Mouse (Mus musculus) layer of hippocampus, adult 18-20 months (tissue): ENCODE measurements around the gene Pgpep1l. TPM values are rescaled to one million over a fixed set of nuclear protein-coding genes. Genes with fewer than 3 reads are reported as not detected.

Source experiments
- DNase-seq, 2 experiments: peaks; one replicate each; pipeline ENCODE4 v3.0.0; 2022; ENCODE audit warnings: low spot score in 2 of 2
- total RNA-seq, 2 experiments: library from RNA; stranded (reverse); gene quantifications; 2 replicates each; pipeline ENCODE4 v1.2.3; 2021

Gene Pgpep1l
- total RNA-seq, 2 experiments from 2014 or later = 3.3 to 4.2 TPM

- peak; percentile 17 for DNase-seq
Measured at GRCm38 (mm10) chr7:68263346-68264027, 546 bp downstream of the Pgpep1l start.

- DNase-seq = no peak
Measured at GRCm38 (mm10) chr7:68262612-68263200, 1.3 kb downstream of the Pgpep1l start.

GRCm38 (mm10) chr7:68259523-68260081 lies 4.4 kb downstream of the Pgpep1l start:
- no peak for DNase-seq

- no peak for DNase-seq
Measured at GRCm38 (mm10) chr7:68258326-68259150, 5.5 kb downstream of the Pgpep1l start.

- no peak for DNase-seq
Measured at GRCm38 (mm10) chr7:68257767-68258166, 6.3 kb downstream of the Pgpep1l start.

GRCm38 (mm10) chr7:68250902-68251301 lies 13.1 kb downstream of the Pgpep1l start:
- DNase-seq = no peak

- DNase-seq = no peak
Measured at GRCm38 (mm10) chr7:68250411-68250810, 13.6 kb downstream of the Pgpep1l start.

GRCm38 (mm10) chr7:68246249-68246648 lies 17.8 kb downstream of the Pgpep1l start:
- DNase-seq = no peak

GRCm38 (mm10) chr7:68245681-68246080 lies 18.4 kb downstream of the Pgpep1l start:
- DNase-seq = no peak

- DNase-seq = no peak
Measured at GRCm38 (mm10) chr7:68241205-68241604, 22.8 kb downstream of the Pgpep1l start.

- no peak for DNase-seq
Measured at GRCm38 (mm10) chr7:68239220-68239827, 24.7 kb downstream of the Pgpep1l start.

GRCm38 (mm10) chr7:68236817-68237216 lies 27.2 kb downstream of the Pgpep1l start:
- no peak for DNase-seq

- DNase-seq = peak in 1 of 2 experiments; percentile 16
Measured at GRCm38 (mm10) chr7:68233619-68234223, 30.3 kb downstream of the Pgpep1l start.

GRCm38 (mm10) chr7:68232521-68232920 lies 31.5 kb downstream of the Pgpep1l start:
- DNase-seq = no peak

- DNase-seq = peak in 1 of 2 experiments; percentile 41
Measured at GRCm38 (mm10) chr7:68230831-68231230, 33.2 kb downstream of the Pgpep1l start.

GRCm38 (mm10) chr7:68228491-68228890 lies 35.5 kb downstream of the Pgpep1l start:
- DNase-seq = no peak

- DNase-seq = no peak
Measured at GRCm38 (mm10) chr7:68227621-68228020, 36.4 kb downstream of the Pgpep1l start.

- no peak for DNase-seq
Measured at GRCm38 (mm10) chr7:68227021-68227420, 37.0 kb downstream of the Pgpep1l start.

GRCm38 (mm10) chr7:68225427-68226054 lies 38.5 kb downstream of the Pgpep1l start:
- no peak for DNase-seq

GRCm38 (mm10) chr7:68224006-68224405 lies 40.0 kb downstream of the Pgpep1l start:
- DNase-seq = no peak
